Mouse (Mus musculus): ENCODE data around the gene Nr4a2. TPM values are rescaled to one million over a fixed set of nuclear protein-coding genes. Genes with fewer than 3 reads are reported as not detected.
A peak's percentile ranks its signal among the peaks of the same experiment; 100 is the strongest.

Gene Nr4a2
- total RNA-seq (2022): 10 to 100 TPM; 31.6 to 40.2 (median 39.3) TPM

DNA sequence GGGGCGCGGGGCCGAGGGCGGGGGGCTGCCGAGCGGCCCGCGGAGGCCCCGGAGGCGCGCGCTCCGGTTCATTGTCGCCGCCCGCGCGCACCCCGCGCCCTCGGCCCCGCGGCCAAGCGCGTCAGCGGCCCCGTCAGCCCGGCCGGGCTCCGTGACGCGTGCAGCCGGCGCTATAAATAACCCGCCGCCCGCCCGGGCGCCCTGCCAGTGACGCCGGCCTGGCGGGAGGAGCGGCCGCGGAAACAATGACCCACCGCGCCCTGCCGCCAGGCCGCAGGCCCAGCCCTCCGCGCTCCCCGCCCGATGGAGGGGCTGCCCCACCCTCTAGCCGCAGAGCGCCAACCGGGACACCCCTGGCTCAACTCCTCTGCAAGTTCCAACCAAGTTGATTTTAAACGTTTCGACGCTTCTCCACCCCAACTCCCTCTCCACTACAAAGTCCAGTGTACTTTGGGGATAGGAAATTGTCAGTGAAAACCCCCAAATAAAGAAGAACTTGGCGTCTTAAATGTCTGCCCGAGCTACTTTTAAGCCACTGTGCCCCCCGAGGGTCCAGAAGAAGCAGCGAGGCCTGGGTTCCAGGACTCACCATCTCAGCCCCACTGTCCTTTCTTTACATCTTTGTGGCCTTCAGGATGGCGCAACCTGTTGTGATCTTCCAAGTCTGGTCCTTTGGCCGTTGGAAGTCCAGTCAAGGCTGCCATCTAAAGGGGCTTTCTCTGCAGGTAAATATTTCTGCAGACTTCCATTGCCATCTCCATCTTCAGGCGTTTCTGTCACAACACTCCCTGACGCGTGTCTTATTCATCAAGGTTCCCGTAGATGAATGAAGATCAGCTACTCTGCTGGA is at the start of gene Nr4a2:
Nr4a2 (minus strand) TSS at position 13 of the 850 bp plus-strand sequence.
- no peak for DNase-seq (ENCODE audit: low spot score in 2 of 2)

DNA sequence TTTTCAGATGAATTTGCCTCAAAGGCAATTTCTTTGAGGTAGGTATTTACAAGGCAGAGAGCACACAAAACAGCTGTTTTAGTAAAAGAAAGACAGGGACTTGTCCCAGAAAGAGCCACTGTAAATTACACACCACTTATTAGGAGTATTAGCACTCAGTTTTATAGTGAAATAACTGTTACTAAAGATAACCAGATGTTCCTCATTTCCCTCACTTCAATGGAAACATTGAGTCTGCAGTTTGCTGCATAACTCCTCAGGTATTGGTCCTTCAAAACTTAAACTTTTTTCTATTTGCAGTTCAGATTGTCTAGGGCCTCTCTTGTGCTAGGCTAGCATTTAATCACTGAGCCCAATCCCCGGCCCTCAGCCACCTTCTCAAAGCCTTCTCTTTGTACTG is 41.6 kb upstream of the Nr4a2 start:
- DNase-seq (ENCODE audit: low spot score in 2 of 2): no peak

DNA sequence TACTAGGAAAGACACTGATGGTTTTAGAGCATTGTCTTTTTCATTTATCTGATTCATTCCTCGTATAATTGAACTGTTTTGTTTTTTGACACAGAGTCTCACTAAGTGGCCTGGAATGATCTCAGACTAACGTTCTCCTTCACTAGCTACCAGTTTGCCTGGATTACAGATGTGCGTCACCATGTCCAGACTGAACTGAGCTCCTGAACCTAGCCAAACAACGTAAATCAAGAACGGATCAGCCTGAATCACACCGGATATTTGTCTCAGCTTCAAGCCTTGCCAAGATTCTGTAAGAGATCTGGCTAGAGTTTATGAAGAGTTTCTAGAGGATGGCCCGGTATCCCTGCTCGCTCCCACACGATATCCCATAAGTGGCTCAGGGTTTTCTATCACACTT is 33.0 kb upstream of the Nr4a2 start:
- no peak for DNase-seq (ENCODE audit: low spot score in 2 of 2)

DNA sequence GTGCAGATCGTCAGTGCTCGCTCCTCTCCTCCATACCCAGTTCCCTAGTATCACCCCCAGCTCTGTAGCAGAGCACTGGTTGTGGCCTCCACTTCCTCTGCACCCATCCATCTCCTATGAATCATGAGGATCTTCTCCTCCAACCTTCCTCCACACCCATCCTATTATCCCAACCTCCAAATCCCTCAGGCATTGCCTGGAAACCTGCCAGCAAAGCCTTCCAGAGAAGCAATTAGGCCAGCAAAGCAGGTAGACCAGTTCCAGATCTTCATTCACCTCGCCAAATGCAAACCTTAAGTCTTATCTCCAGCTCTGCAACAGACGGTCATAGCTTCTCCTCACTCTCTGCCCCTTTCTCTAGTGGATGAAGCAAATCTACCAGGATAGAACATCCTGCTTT is 26.0 kb upstream of the Nr4a2 start:
- no peak for DNase-seq (ENCODE audit: low spot score in 2 of 2)

DNA sequence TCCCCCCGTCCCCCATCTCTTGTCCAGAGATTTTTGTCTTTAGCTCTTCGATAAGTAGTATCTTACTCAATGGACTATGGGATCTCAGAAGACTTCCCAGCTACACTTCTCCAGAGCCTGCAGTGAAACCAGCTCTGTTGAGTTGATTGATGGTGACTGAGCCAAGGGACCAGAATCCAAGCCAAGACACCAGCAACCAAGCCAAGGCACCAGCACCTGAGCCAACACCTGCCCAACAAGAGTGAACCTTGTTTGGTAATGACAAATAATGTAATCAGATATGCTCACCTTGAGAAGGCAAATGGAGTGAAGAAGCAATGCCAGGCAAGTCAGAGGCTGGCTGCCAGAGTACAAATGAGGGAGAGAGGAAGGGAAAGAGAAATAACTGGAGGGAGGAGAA is 24.4 kb upstream of the Nr4a2 start:
- no peak for DNase-seq (ENCODE audit: low spot score in 2 of 2)

DNA sequence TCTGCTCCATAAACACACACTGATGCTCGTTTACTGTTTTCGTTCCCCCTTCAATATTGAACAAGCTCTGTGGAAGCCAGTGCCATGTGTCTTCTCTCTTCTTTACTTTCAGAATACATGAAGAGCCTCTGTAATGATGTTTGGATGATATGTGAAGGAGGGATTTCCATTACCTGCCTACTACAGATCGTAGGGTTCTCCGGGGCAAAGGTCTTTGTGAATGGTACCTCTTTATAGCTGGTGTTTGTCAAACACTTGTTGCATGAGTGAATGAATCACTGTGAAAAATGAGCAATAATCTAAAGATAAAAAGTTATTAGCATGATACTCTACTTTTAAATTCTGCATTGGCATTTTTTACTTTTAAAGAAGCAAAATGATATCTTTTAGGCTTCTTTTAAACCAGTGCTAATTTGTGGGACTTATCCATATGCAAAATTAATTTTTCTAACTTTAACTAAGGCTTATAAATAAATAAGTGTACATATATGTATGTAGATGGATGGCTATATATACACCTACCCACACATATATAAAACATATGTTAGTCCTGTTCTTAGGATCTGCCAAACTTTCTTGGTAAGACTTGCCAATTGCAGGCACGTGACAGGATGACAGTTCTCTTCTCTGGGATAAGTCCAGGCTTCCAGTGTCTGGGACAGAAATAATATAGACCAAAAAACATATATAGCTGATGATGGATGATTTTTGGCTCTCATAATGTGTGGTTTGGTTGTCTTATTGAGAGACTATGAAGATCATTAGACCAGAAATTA is 22.0 kb upstream of the Nr4a2 start:
- DNase-seq (ENCODE audit: low spot score in 2 of 2): peak in 1 of 2 experiments; percentile 14

DNA sequence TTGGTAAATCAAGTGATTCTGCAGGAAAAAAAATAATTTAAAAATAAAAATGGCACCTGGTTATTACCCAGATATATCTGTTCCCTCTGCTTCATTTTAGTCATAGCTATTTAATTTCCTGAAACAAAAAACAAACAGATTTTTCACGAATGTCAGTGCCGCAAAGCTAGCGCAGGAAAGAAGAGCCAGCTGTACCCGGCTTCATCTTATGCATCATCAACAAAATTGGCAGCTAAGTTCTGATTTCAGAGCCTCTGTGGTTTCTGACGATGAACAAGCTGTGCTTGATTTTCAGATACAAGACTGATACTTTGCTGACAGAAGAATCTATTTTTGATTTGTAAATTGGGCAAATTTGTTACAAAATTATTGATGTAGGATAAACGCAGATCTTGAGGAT is 14.8 kb upstream of the Nr4a2 start:
- no peak for DNase-seq (ENCODE audit: low spot score in 2 of 2)

DNA sequence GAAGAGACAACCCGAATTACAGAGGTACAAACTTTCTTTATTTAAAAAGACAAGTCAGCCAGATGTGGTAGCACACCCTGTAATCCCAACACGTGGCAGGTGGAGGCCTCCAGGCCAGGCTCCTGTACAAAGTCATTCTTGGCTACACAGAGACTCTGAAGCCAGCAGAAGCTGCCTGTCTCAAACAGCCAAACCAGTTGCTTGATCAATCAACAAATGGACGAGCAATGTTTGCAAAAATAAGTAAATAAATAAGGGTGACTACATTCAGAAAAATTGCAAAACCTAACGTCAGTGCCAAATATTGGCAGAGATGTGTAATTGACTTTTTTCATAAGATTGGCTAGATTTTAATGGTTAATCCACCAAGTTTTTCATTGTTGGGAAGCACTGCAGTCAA is 3.7 kb upstream of the Nr4a2 start:
- DNase-seq (ENCODE audit: low spot score in 2 of 2): no peak

DNA sequence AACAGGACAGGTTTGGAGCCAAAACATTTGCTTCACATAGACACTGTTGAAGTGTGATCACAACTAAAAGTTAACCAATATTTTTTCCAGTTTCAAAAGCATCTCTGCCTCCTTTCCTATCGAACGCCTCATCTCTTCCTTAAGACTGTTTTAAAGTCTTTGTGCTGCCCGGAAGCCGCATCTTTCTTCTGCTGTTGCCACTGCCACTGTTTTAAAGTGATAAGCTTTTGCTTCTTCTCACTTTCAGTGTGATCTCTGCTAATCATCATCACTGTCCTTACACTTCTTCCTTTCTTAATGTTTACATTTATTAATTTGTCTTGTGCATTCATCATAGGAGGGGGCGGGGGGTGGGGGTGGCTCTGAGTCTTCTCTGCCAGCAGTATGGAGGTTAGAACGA is 2.1 kb upstream of the Nr4a2 start:
- no peak for DNase-seq (ENCODE audit: low spot score in 2 of 2)

DNA sequence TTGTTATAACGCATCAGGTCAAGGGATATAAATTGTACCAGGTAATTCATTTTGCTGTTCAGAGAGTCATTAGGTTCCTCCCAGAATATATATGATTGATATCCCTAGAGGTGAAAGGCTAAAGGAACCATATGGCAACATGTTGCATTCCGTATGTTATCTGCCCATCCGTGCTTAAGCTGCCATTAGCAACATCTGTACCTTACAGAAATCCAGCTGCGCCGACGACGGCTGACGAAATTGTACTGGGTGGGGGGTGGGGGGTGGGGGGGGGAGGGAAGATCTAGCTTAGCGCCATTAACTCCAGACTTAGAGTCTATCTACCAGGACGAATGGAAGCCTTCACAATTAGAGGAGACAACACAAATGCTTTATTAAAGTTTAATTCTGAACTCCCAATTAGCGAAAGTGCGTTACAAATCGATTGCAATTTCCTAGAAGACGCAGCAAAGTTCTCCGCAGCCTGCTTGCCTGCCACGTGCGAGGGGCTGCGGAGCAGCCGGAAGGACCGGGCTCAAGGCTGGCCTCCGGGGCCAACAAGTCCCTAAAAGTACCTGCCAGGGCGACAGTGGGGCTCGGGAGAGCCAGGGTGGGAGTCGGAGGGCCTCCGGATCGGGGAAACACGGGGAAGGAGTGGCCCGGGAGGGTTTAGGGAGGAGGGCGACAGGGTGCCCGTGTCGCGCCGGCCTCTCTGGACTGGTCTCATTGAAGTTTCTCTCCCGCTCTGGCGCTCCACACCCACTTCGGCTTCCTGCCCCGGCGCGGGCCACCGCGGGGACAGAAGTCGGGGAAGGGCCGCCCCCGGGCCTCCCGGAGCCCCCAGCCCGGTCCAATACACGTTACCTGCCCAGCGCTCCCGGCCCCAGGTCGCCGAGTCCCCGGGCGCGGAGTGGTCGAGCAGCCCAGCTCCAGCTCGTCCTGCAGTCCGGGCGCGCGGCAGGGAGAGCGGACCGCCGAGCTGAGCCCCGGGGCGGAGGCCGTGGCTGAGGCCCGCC is 520 bp downstream of the Nr4a2 start:
- no peak for DNase-seq (ENCODE audit: low spot score in 2 of 2)

DNA sequence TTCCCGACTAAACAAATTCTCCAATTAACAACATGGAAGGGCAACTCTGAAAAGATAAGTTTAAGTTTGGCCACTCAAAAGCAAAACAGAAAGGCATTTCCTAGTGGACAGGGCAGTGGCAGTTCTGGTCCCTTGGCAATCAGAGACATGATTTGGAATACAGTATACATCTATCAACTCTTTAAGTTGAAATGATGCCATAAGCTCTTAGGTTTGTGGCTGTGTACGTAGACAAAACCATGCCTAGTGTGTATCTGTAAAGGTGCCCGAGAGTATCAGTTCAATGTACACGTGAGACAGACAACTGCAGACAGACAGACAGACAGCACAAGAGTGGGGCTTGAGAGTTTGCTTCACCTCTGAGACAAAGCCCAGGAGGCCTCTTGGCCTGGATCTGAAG is 2.7 kb downstream of the Nr4a2 start:
- no peak for DNase-seq (ENCODE audit: low spot score in 2 of 2)

DNA sequence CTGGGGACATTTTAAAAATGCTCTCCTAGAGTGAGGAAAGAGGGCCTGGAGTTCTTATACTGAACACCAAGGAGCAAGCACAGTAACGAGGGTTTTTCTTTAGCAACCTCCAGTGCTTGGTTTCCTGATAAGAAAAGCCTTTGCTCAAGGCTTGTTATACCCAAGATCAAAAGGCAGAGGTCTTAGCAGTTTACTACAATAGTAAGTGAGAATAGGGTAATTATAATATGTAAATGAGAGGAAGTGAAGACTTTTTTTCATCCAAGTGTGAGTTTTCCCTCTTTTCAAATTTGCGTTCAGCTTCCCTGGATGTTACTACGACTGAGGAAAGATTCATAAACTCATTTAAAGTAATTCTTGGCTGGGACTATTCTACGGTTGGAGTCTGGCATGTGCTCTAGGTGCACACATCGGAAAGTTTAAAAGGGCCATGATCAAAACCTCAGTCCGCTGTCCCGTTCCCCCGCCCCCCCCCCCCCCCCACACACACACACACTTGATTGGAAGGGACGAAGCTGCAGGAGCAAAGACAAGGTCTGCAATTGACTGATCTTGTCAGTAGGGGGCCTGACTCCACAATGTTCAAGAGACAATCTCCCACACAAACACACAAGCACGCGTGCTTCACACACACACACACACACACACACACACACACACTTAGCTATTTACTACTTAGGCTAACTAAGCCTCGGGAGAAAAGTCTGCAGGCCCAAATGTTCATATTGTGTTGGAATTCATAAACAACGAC is 6.4 kb downstream of the Nr4a2 start:
- peak in 1 of 2 experiments; percentile 59 for DNase-seq (ENCODE audit: low spot score in 2 of 2)

DNA sequence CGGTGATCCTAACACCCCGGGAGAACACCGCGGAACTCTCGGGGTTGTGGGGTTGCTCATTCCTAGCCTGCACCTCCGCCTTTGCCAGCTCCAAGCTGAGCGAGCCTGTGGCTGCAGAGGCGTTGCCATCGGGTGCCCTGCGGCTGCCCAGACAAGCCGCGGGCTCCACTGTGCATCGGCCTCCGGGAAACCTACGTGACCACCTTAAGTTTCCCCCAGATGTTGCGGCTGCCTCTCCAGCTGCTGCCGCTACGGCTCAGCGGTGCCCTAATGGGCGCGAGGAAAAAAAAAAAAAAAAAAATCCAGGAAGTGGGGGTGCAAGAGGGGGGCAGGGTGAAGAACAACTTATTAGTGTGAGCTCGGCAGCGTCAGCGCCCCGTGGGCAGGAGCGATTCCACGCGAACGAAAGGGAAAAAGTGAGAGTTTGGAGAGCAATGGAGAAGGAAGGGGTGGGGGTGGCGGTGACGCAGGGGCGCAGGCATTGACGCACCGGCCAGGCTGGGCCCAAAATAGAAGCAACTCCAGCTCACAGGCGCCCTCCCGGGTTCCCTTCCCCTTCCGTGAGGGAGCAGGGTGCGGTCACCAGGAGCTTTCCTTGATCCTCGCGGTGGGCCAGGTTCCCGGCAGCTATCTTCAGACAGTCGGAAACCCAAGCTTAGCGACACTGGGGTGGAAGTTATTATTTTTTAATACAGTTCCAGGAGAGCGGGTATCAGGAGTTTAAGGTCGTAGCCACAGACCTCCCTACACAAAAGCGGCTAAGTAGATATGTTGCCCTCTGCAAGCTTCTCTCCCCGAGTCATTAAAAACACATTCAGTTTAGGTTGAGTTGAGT is 7.2 kb downstream of the Nr4a2 start:
- peak in 1 of 2 experiments; percentile 37 for DNase-seq (ENCODE audit: low spot score in 2 of 2)

DNA sequence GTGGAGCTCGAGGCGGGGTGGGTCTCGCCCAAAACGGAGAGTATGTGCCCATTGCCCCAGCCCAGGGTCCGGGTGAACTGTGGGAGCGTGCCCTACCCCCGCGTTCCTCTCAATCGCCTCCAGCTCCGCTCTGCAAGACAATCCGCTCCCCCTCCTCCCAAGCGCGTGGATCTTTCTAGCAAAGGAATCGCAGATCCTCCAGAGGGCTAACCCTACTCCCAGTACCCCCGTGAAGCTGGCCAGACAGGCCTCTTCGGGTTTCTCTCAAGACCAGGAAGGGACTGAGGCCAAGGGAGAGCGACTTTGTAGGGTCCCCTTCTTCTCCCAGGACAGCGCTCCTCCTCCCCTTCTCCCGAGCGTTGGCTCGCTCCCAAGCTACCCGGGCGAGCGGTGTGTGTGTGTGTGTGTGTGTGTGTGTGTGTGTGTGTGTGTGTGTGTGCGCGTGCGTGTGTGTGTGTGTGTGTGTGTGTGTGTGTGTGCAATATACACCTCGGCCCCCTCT is 7.9 kb downstream of the Nr4a2 start:
- DNase-seq (ENCODE audit: low spot score in 2 of 2): no peak

DNA sequence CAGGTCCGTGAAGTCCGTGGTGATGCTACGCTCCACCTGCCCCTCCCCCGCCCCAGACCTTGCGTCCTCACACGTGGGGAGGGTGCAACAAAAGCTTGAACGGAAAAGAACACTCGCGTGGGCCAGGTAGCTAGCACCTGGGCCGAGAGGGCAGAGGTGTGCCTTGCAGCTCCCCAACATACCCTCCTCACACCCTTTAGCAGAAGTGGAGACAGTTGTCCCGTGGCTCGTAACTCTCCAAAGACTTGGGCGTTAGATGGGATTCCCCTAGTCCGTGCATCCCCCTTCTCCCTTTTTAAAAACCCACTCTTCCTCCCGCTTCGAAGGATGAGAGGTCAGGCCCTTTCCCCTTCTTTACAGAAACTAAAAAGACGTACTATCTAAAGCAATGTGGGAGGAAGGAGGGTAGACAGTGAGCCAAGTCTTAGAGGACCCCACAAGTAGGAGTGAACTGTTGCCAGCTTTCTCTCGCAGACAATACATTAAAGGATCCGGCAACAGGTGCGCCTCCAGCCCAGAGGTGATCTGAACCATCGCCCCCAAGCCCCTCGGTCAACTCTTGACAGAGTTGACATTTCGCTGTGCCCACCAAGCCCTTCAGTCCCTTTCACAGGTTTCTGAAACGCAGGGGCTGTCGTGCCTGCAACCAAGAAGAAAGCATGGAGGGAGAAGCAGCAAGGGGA is 8.5 kb downstream of the Nr4a2 start:
- DNase-seq (ENCODE audit: low spot score in 2 of 2): no peak

DNA sequence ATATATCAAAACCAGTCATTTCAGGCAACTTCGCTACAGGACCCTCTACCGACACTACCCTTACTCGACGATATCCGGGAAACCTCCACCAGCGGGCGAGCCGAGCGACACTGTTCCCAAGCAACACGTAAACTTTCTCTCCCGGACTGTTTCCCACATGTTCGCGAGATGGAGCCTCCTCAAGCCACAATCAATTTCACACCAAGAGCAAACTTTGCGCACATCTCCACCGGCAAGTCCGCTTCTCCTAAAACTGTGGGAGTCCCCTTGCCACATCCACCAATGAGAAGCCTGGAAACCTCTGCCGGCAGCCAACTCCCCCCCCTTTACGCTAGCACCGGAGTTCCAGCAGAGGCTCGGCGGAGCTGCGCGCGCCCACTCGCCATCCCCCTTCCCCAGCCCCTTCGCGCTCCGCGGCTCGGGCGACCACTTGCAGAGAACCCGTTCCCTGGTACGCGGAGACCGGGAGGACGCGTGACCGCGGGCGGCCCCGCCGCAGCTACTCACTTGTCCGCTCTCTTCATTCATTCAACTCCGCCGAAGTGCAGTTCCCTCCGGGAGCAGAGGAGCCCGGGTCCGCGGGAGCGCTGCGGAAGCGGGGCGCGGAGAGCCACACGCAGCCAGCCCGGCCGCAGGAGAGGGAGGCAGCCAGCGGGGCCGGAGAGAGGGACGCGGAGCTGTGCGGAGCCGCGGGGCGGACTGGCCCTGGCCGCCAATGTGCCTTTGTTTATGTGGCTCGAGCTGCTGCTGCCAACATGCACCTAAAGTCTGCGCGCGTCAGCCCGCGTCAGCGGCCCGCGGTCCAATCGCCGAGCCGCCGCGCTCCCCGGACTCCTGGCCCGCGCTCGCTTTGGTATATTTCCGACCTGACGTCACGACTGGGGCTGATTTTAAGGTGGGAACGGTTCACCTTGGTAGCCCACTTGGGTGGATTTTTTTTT is 9.3 kb downstream of the Nr4a2 start:
- peak; percentile 60 to 64 for DNase-seq (ENCODE audit: low spot score in 2 of 2)

DNA sequence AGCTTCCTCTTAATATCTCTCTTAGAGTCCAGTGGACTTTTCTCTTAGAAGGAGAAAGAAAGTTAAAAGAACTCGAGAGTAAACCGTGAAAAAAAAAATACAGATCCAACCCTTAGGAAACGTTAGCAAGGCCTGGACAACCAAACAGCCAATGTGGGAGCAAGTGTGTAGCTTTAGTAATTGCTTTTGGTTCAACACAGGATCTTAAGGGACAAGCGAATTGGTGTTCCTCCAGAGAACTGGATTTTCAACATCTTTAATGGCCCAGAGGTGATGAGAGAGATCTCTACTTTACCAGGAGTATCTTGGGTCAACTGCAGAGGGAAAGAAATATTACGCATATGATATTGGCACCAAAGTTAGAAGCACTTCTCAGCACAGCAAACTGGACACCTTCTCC is 10.4 kb downstream of the Nr4a2 start:
- DNase-seq (ENCODE audit: low spot score in 2 of 2): no peak

DNA sequence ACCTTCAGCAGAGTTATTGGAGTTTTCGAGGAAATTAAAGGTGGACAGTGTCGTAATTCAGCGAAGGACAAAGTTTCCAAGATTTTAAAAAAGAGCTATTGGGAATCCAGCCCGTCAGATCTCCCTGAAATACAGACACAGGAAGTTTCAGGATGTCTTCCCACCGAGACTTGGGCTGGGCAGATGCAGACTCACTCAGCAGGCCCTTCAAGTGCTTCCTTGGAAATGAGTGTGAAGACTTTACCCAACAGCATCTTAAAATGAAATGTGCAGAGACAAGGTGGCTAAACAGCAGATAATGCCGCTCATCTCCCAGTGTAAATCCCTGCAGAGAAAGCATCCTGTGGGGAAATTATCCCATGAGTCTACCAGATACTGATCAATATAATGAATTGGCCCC is 10.9 kb downstream of the Nr4a2 start:
- DNase-seq (ENCODE audit: low spot score in 2 of 2): no peak

Measured in left cerebral cortex, adult 8-10 months (tissue).